Mouse (Mus musculus) midbrain, embryonic 10.5 days (tissue): ENCODE measurements at regions not wholly inside any gene's neighbourhood (a gene's known extent, or its start where the extent isn't known, plus 50 kb on each side); places are given as distances from the start of the nearest gene placed in this dataset.

ENCODE experiments used
- DNase-seq: peaks from one replicate; pipeline ENCODE4 v3.0.0-alpha.2; 2017; ENCODE audit warnings: low spot score
- H3K27ac ChIP-seq: fragments of 300-500 bp; sonication (generic); replicated peaks from 2 replicates; pipeline ENCODE4 v1.5.1; 2016; ENCODE audit warnings: mild to moderate bottlenecking
- H3K27me3 ChIP-seq: fragments of 300-500 bp; sonication (generic); 2 replicates; pipeline ENCODE4 v1.6.1; 2016; ENCODE audit warnings: low read depth, mild to moderate bottlenecking; ENCODE audit not compliant: poor library complexity, severe bottlenecking
- H3K36me3 ChIP-seq: fragments of 300-500 bp; sonication (generic); 2 replicates; pipeline ENCODE4 v1.6.1; 2016; ENCODE audit warnings: mild to moderate bottlenecking, moderate library complexity
- H3K4me1 ChIP-seq: fragments of 300-500 bp; sonication (generic); 2 replicates; pipeline ENCODE4 v1.6.1; 2016
- H3K4me3 ChIP-seq: fragments of 300-500 bp; sonication (generic); 2 replicates; pipeline ENCODE4 v1.5.1; 2016; ENCODE audit warnings: mild to moderate bottlenecking, moderate library complexity
- H3K9me3 ChIP-seq: fragments of 300-500 bp; sonication (generic); replicated peaks from 2 replicates; pipeline ENCODE4 v1.6.1; 2016; ENCODE audit warnings: mild to moderate bottlenecking
- WGBS: fragments of 180-500 bp; shearing (Covaris S2); methylation state at CpG from one replicate; pipeline ENCODE4 v1.1.7; 2016; 5-methylcytosine and 5-hydroxymethylcytosine counted together

DNA sequence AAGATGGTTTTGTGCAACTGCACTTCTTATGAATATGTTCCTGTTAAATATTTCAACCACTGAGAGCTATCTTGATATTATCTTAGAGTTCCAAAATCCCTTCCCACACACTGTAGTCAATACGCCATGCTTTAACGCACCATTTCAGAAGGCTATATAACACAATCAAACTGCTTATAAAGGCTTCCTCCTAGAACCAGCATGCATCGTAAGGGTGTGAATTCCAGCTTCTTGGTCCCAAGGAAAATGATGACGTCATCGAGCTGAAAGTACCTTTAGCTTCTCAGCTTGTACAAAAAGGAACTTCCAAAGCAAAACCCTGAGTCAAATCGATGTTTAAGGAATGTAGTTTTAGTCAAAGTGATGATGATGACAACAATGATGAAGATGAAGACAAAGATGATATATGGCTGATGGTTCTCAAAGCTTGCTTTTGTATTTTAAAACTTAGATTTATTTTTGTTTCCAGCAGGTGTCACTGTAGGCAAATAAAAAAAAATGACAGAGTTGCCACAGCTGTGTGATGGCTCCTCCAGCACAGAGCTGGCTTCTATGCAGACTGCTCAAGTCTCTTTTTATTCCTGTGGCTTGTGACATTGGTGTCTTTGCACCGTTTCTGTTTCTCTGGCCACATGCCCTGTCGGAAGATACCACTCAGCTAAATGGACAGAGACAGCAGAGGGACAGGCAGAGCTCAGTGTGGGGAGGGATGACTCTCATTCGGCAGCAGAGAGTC, 150.6 kb upstream of the Dnajc19 start:
- DNase-seq = peak; percentile 28
- peaks cover 27% of the 10 kb centered on the region for H3K4me1 ChIP-seq
- H3K9me3 ChIP-seq = no peaks in the 10 kb centered on the region
- H3K4me3 ChIP-seq = no peak overlapping the region
- peak overlapping the region; percentile 30; the same call in 1 of the 2 replicates for H3K27ac ChIP-seq
- H3K27me3 ChIP-seq = peaks cover 14% of the 10 kb centered on the region; the same call in 1 of the 2 replicates
- H3K36me3 ChIP-seq = no peaks in the 10 kb centered on the region
- WGBS = 69% methylated on average over 9 of the region's 9 CpGs

DNA sequence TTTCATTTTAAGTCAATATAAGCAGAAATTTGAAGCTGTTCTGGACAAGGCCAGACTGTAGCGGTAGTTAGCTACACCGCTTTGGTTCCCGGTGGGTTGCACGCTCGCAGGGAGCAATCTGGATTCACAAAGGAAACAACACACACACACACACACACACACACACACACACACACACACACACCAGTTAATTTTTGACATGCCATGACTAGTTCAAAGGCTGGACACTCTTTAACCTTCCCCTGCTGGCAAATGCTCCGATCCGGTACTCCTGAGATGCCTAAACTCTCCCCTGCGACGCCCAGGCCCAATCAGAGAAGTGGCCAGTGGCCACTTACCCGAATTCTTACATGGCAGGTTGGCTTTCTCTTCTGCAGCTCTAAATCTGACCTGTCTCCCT, 141.2 kb upstream of the Dnajc19 start:
- Histone ChIP-seq H3K4me1 (no peaks in the 10 kb centered on the region), H3K4me3 (no peak overlapping the region), H3K27me3 (no peaks in the 10 kb centered on the region), H3K27ac (no peak overlapping the region), H3K9me3 (no peaks in the 10 kb centered on the region), H3K36me3 (no peaks in the 10 kb centered on the region)
- DNase-seq = no peak
- whole genome bisulfite sequencing = 91% methylated on average over 10 of the region's 10 CpGs

- no peak overlapping the region for H3K4me3 ChIP-seq
- no peaks in the 10 kb centered on the region for H3K27me3 ChIP-seq
- DNase-seq = no peak
- WGBS = 79% methylated on average over 10 of the region's 10 CpGs
- no peak overlapping the region for H3K27ac ChIP-seq
- no peaks in the 10 kb centered on the region for H3K4me1 ChIP-seq
- no peaks in the 10 kb centered on the region for H3K9me3 ChIP-seq
- no peaks in the 10 kb centered on the region for H3K36me3 ChIP-seq
These were observed 138.7 kb upstream of the Dnajc19 start for GRCm38 (mm10) chr3:34219741-34220310.

DNA sequence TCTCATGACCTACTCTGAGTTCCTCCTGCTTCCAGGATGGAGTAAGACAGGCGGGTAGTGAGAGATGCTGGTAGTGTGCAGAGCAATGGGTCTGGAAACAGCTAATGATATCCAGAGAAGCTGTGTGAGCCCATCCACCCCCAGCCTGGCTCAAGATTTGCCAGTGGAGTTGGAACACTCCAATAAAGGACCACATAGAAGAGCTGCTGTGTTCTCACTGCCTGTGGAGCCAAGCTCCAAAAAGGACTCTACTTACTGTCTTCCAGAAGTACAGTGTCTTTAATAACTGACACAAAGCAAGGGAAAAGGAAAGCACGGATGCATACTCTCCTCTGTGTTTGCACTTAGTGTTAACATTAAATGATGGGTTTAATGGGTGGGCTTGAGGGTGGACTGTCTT, 138.0 kb upstream of the Dnajc19 start:
- WGBS = 89% methylated on average over 2 of the region's 2 CpGs
- no peaks in the 10 kb centered on the region for H3K4me1 ChIP-seq
- H3K36me3 ChIP-seq = no peaks in the 10 kb centered on the region
- no peak overlapping the region for H3K4me3 ChIP-seq
- DNase-seq = no peak
- H3K27ac ChIP-seq = no peak overlapping the region
- no peaks in the 10 kb centered on the region for H3K9me3 ChIP-seq
- H3K27me3 ChIP-seq = no peaks in the 10 kb centered on the region

DNA sequence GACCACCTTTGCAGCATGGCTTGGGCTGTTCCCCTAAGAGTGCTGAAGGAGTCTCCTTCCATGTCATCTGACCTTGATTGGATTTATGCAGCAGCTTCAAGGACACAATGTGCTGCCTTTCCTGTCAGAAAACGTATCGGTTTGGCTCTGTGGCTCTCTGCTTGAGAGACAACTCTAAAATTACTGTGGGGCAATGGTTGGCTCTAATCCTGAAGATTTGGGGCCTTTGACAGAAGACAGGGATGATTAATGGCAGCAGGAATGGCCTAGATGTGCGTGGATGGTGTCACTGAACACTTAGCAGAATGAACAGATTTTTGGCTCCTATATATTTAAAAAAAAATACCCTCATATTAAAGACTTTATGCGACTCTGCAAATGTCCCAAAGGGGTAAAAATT, 136.8 kb upstream of the Dnajc19 start:
- Histone ChIP-seq H3K9me3 (no peaks in the 10 kb centered on the region), H3K4me1 (no peaks in the 10 kb centered on the region), H3K4me3 (no peak overlapping the region), H3K36me3 (no peaks in the 10 kb centered on the region), H3K27me3 (no peaks in the 10 kb centered on the region), H3K27ac (no peak overlapping the region)
- DNase-seq = no peak
- WGBS = 91% methylated on average over 4 of the region's 4 CpGs

GRCm38 (mm10) chr3:34214233-34214632, 133.1 kb upstream of the Dnajc19 start:
- no peaks in the 10 kb centered on the region for H3K36me3 ChIP-seq
- 92% methylated on average over 6 of the region's 6 CpGs for WGBS
- no peak for DNase-seq
- peaks cover 5% of the 10 kb centered on the region; the same call in 1 of the 2 replicates for H3K9me3 ChIP-seq
- no peak overlapping the region for H3K27ac ChIP-seq
- no peaks in the 10 kb centered on the region for H3K27me3 ChIP-seq
- H3K4me3 ChIP-seq = no peak overlapping the region
- no peaks in the 10 kb centered on the region for H3K4me1 ChIP-seq

GRCm38 (mm10) chr3:34206454-34206853, 125.3 kb upstream of the Dnajc19 start:
- no peaks in the 10 kb centered on the region for H3K27me3 ChIP-seq
- DNase-seq = no peak

GRCm38 (mm10) chr3:34198228-34198627, 117.1 kb upstream of the Dnajc19 start:
- Histone ChIP-seq H3K27me3 (peaks cover 61% of the 10 kb centered on the region), H3K4me1 (peaks cover 22% of the 10 kb centered on the region), H3K4me3 (no peak overlapping the region), H3K36me3 (no peaks in the 10 kb centered on the region), H3K27ac (no peak overlapping the region), H3K9me3 (no peaks in the 10 kb centered on the region)
- 37% methylated on average over 8 of the region's 8 CpGs for WGBS
- DNase-seq = peak; percentile 51

More at GRCm38 (mm10) chr3:34206454-34206853, 125.3 kb upstream of the Dnajc19 start:
- 90% methylated on average over 3 of the region's 3 CpGs for WGBS
- no peaks in the 10 kb centered on the region for H3K36me3 ChIP-seq
- no peak overlapping the region for H3K27ac ChIP-seq
- peaks cover 5% of the 10 kb centered on the region; the same call in 1 of the 2 replicates for H3K9me3 ChIP-seq
- H3K4me1 ChIP-seq = no peaks in the 10 kb centered on the region
- H3K4me3 ChIP-seq = no peak overlapping the region

GRCm38 (mm10) chr3:34197163-34197455, 116.0 kb upstream of the Dnajc19 start:
- H3K4me1 ChIP-seq = peaks cover 22% of the 10 kb centered on the region
- WGBS = 25% methylated on average over 10 of the region's 10 CpGs
- peak overlapping the region; percentile 71 for H3K27ac ChIP-seq
- H3K4me3 ChIP-seq = peak overlapping the region; percentile 23
- no peaks in the 10 kb centered on the region for H3K36me3 ChIP-seq
- no peak for DNase-seq
- H3K9me3 ChIP-seq = no peaks in the 10 kb centered on the region
- peaks cover 61% of the 10 kb centered on the region for H3K27me3 ChIP-seq

DNA sequence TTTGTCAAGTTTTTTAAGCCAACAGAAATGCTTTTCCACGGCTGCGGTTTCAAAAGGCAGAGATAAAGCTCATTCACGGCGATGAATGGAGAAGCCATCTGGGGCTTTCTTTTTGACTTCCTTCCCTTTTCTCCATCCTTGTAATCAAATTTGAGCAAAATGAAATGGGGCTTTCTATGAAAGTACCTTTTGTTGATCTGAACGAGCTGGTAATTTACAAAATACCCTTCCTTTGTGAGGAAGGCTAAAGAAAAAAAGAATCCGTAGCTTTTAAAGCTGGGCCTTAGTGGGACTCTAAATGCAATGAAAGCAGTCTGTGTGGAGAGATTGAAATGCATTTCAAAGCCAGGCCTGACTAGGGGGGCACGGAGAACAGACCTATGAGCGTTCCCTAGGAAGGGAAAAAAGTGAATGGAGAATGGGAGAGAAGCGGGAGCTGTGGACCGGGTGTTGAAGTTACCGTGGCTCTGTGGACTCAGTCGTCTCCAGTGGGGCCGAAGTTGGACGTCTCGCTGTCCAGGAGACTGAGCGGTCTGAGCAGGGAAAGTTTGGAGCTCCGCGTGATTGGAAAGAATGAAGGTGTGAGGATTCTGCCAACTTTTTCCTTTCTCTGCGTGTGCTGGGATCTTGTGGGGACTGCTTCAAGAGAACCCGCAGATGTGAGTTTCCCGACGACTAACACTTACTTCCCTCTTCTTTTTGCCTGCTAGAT, 115.5 kb upstream of the Dnajc19 start:
- H3K27ac ChIP-seq = peak overlapping the region; percentile 71
- 34% methylated on average over 22 of the region's 22 CpGs for WGBS
- no peaks in the 10 kb centered on the region for H3K9me3 ChIP-seq
- no peaks in the 10 kb centered on the region for H3K36me3 ChIP-seq
- peak; percentile 22 for DNase-seq
- H3K4me3 ChIP-seq = peak overlapping the region; percentile 23
- H3K27me3 ChIP-seq = peaks cover 61% of the 10 kb centered on the region
- H3K4me1 ChIP-seq = peaks cover 22% of the 10 kb centered on the region

GRCm38 (mm10) chr3:34195729-34196450, 114.8 kb upstream of the Dnajc19 start:
- WGBS = 56% methylated on average over 13 of the region's 13 CpGs
- H3K4me1 ChIP-seq = peaks cover 22% of the 10 kb centered on the region
- no peak for DNase-seq
- no peak overlapping the region for H3K27ac ChIP-seq
- peaks cover 61% of the 10 kb centered on the region for H3K27me3 ChIP-seq
- H3K36me3 ChIP-seq = no peaks in the 10 kb centered on the region
- no peaks in the 10 kb centered on the region for H3K9me3 ChIP-seq
- H3K4me3 ChIP-seq = no peak overlapping the region

DNA sequence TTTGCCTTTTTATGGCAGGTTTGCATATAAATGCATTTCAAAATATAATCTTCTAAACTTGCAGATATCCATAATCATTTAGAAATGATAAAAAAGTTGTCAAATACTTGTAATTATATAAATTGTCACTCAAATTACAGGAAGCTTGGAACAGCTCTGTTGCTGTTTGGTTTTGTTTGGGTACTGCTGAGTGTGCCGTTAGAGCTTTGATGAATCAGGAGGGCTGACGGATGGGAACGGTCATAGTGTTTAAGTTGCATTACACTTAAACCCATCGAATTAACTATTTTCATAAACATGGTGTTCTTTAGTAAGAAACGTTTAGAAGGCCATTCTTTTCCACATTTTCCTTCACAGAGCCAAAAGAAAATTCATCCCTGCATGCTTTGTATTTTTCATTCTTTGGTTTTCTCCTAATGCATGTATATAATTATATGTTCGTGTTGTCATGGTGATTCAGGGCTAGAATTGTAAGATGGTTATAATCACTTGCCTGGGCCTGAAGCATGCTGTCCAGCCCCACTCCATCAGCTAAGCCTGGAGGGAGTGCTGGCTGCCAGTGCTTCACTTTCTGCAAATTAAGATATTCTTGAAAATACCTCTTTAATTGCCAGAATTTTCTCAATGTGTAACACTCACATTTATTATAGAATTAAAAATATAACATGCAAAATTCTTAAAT, 92.4 kb upstream of the Dnajc19 start:
- H3K4me3 ChIP-seq = no peak overlapping the region
- H3K9me3 ChIP-seq = no peaks in the 10 kb centered on the region
- no peak overlapping the region for H3K27ac ChIP-seq
- H3K27me3 ChIP-seq = no peaks in the 10 kb centered on the region
- H3K36me3 ChIP-seq = no peaks in the 10 kb centered on the region
- peaks cover 10% of the 10 kb centered on the region; the same call in 1 of the 2 replicates for H3K4me1 ChIP-seq
- DNase-seq = no peak
- 77% methylated on average over 6 of the region's 6 CpGs for WGBS
